Mouse (Mus musculus): ENCODE results near the gene 1110059E24Rik. TPM values are rescaled to one million over a fixed set of nuclear protein-coding genes. Genes with fewer than 3 reads are reported as not detected.
"Not testable (repeated sequence)": the region's sequence is repeated elsewhere in the genome, so short reads cannot be mapped to it uniquely, and the experiment has no call there.

1110059E24Rik gene
- 10 to 100 TPM; 23.9 to 42.9 (median 36.7) TPM for total RNA-seq (2022)

DNA sequence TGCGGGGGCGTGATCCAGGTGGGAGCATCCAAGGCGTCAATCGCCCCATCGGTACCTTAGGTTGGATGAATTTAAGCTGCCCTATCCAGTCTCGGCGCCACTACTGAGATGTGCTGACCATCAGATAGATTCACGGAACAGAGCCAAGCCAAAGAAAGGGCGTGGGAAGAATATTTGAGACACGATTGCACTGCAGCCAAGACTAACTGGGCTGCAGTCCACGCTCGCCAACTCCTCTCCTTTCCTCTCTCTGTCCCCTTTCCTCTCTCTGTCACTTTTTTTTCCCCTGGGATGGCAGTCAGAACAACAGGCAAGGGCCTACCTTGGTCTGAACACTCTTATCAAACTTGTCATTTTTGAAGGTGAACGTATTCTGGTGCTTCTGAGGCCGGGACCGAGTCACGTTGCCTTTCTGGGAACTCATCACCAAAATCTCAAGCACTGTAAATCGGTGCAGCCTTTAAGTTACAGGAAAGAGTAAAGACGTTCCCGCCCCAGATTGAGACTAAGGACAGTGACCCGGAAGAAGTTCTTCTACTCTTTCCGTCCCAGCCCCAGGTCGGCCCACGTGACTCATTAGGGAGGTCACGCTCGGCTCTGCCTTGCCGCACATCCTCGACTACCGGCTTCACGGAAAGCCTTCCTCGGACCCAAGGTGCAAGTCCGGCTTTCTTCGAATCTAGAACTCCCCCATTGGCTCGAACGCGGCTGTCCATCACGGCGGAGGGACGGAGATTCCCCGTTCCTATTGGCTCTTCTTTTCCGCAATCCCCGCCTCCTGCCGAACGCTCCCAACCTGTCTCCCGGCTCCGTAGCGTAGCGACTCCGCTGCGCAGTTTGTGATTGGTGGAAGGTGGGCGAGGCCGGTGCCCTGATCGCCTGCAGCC is at the start of gene 1110059E24Rik:
Gene 1110059E24Rik (minus strand): TSS at position 692 of the 887 bp plus-strand sequence.
- peak; percentile 98 for DNase-seq

DNA sequence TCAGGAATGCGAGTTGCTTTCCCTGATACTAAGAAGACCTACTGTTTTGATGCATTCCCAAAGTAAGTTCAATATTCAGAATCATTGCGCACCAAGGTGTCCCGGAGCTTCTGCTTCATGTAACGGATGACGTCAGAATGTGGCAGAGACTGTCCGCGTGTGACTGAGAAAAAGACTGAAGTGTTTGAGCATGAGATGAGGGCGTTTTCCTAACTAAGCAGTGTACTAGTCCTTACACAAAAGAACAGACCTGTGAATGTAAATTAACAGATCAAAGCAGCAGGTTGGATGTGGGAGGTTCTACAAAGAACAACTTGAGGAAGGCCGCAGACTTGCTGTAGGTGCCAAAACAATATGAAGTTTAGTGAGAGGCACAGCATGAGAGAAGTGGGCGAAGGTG is 28.2 kb upstream of the 1110059E24Rik start:
- DNase-seq: no peak

DNA sequence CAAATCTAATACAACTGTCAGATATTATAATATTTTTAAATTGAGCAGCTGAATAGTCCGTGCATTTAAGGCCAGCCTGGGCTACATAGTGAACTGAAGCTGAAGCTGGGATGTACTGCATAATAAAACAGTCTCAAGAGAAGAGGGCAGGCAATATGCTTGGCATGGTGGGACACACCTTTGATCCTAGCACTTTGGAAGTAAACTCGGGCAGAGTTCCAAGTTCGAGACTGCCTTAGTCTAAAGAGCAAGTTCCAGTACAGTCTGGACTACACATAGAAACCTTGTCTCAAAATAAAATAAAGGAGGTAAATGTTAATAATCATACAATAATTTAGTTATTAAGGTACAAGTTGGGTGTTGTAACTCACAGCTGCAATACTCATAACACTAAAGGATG is 27.3 kb upstream of the 1110059E24Rik start:
- DNase-seq: no peak

- no peak for DNase-seq
These were observed 21.7 kb upstream of the 1110059E24Rik start for GRCm38 (mm10) chr19:21674354-21675096.

DNA sequence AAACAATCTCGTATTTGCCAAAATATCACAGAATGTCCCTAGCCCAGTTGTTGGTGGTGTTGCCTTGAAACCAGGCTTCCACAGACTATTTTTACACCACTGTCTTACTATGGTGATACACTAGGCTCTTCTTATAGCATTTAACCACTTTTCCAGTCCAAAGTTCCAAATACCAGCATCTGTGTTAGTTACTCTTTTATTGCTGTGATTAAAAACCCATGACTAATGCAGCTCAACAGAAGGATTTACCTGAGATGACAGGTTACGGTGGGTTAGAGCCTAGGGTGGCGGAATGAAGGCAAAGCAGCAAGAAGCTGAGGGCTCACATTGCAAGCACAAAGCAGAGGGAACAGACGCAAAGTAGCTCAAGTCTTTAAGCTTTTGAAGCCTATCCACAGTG is 16.9 kb upstream of the 1110059E24Rik start:
- DNase-seq: no peak

- no peak for DNase-seq
These were observed 11.1 kb upstream of the 1110059E24Rik start for GRCm38 (mm10) chr19:21663756-21664456.

GRCm38 (mm10) chr19:21660734-21661133 is 8.0 kb upstream of the 1110059E24Rik start:
- DNase-seq: no peak

DNA sequence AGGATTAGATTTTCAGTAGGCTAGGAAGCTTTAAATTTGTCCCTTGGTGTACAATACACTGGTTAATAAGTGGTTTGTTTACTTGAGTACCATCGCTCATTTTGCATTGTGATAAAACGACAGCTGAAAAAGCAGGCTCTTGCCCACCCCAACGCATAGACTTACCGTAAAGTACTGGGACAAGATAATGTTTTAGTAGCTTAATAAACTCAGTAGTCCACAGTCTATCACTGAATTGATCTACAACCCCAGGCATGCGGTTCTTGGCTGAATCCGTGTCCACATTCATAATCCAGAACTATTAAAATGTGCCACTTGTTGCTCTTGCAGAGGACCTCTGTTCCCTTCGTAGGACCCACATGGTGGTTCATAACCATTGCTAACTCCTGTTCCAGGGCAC is 2.0 kb upstream of the 1110059E24Rik start:
- DNase-seq: no peak

- DNase-seq: peak; percentile 45
These were observed 601 bp upstream of the 1110059E24Rik start, which contains the start of gene Abhd17b for GRCm38 (mm10) chr19:21653172-21653981. Abhd17b (plus strand) TSS chr19:21653185.

- DNase-seq: no peak
These were observed 1.1 kb downstream of the 1110059E24Rik start for GRCm38 (mm10) chr19:21651664-21652063.

DNA sequence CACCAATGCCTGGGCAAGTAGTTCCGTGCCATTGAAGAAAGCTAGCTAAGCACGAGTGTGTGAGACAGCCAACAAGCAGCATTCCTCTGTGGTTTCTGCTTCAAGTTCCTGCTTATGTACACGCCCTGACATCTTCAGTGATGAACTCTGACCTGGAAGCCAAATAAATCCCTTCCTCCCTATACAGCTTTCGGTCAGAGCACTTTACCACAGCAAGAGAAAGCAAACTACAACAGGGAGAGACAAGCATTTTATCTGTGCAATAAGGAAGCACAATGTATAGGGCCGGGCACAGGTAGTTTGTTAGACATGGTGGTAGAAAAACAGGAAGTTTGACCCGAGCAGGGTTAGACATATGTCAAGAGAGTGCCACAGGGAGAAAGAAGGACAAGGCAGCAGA is 6.6 kb downstream of the 1110059E24Rik start:
- DNase-seq: no peak

DNA sequence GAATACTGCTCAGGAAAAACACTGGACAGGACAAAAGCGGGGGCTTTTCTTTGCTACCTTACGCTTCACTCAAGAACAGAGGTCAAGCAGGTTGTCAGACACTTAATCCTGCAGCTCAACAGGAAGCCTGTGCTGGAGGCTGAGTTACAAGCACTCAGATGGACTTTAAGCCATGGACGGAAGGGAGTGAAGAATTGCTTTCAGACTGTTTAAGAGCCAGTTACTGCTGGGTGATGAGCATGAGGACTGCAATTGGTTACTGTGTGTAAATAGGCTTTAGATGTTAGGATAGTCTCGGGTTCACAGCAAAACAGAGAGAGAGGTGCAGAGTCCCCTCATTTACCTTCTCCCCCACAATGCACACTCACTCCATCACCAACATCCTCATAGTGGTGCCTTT is 7.5 kb downstream of the 1110059E24Rik start:
- no peak for DNase-seq

DNA sequence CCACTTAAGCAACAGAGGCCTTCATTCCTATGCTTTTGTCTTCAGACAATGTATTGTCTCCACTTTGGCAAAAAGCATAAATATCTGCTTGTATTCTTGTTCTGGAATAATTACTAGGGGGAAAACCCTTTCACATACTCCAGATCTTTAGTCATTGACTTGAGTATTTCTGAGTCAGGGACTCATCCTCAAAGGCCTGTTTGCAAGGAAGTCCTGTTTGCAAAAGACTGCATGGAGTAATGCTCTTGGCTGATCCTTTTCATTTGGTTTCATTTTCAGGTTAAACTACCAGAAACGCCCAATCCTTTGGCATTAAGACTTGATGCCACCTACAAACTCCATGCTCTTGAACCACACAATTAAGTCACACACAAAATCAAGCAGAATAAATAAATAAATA is 8.8 kb downstream of the 1110059E24Rik start:
- no peak for DNase-seq

DNA sequence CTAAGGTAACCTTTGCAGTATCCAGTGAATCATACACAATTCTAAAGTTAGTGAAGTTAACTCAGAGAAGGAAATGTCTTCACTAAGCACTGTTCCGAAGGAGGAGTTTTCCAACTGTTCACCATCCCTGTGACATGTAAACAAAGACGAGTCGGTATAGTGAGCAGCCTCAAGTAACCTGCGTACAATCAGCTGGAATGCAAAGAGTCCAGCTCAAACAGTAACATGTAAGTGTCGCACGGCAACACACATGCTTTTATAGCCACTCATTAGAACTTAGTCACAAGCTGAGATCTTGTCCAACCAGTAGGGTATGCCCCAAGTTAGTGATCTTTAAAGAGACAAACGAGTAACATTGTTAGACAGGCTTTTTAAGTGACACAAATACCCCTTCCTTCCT is 15.1 kb downstream of the 1110059E24Rik start:
- DNase-seq: no peak

GRCm38 (mm10) chr19:21636907-21637306 is 15.9 kb downstream of the 1110059E24Rik start:
- no peak for DNase-seq

GRCm38 (mm10) chr19:21635406-21635805 is 17.4 kb downstream of the 1110059E24Rik start:
- DNase-seq: no peak

DNA sequence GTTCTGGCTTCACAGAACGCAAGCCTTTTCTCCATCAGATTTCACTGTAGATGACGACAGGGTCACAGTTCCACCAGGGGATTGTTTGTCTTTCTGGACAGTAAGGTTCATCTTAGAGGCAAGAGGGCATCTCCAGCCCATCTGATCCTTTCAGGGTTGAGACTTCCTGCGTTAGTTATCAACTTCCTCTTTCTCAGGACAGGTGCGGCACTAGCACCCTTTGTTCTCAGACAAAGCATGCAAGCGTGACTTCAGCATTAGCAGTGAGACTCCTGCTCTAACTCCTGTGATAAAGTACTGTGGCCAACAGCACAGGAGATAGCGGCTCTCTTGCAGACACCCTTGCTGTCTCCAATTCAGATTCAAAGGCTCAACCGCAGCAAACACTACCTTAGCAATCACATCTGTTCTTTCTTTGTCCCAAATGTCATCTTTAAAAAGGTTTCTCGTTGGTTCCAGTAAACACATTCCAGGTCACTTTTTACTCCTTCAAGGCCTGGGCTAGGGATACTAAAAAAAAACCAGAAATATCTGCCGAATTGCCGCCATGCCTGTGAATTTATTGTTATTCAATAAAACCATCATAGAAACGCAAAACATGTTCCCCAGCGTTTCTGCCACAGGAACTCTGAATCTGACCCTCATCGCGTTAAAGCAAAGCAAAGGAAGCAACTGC is 22.0 kb downstream of the 1110059E24Rik start:
- no peak for DNase-seq

DNA sequence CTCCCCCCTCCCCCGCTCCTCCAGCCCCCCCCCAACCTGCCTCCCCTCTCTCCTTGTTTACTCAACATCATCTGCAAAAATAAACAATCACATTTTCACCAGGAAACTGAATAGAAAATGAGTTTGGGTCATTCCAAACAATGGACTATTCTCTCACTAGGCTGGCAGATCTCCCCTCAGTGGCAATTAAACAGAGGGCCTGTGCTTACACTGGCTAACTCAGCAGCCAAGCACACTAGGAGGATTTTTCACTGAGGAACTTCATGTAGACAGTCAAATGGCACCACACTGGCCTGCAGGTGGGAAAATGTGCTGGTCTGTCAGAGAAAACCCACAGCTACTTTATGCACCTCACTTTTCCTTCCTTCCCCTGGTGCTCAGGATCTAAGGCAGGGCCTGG is 23.3 kb downstream of the 1110059E24Rik start:
- no peak for DNase-seq

- no peak for DNase-seq
These were observed 23.7 kb downstream of the 1110059E24Rik start for GRCm38 (mm10) chr19:21629030-21629429.

DNA sequence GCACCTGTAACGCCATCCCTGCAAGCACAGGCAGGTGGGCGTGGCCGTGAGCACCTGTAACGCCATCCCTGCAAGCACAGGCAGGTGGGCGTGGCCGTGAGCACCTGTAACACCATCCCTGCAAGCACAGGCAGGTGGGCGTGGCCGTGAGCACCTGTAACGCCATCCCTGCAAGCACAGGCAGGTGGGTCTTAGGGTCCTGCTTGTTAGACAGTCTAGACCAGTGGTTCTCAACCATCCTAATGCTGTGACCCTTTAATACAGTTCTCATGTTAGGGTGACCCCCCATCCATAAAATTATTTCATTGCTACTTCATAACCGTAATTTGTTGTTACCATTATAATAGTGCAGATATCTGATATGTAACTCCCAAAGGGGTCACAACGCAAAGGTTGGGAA is 24.3 kb downstream of the 1110059E24Rik start:
- not testable (repeated sequence) for DNase-seq

DNA sequence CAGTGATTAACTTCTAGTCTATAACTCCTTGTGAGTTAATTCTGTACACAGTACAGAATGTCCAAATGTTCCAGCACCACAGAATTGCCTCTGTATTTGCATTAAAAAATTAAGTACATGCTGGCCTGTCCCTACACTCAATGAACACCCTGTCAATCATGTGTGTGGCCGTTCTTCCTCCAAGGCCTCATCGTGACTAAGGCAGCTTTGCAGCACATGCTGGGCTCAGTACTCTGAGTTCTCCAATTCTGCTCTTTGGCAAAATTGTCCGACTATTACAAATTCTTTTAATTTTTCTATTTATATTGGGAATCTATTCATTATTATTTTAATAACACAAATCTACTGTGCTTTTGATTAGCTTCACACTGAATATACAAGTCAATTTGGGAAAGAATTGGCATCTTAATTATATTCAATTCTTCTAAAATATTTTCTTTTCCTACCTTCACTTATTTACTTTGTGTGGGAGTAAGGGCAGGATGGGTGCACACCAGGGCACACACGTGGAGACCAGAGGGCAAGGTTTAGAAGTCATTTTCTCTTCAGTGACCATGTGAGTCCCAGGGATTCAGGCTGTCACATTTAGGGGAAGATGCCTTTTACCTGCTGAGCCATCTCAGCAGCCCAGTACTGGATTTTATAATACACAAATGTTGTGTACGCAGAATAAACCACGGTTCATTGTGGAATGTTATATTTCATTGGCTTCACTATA is 26.3 kb downstream of the 1110059E24Rik start:
- no peak for DNase-seq

Data from adrenal gland, adult 8-10 months (tissue).